Mouse (Mus musculus) gastrocnemius, adult 18-20 months (tissue): Measurements from ENCODE around the gene Slc39a12. TPM values are rescaled to one million over a fixed set of nuclear protein-coding genes. Genes with fewer than 3 reads are reported as not detected.

Source experiments
- total RNA-seq, 2 experiments: library from RNA; stranded (reverse); gene quantifications; 2 replicates each; pipeline ENCODE4 v1.2.3; 2021

Slc39a12 gene
- total RNA-seq, 2 experiments from 2014 or later: 0.07 to 0.37 TPM

Other genes with a start within 250 kb of the Slc39a12 start
- under 1 TPM; 0.21 to 0.31 TPM for gene Tmem236, start 213.8 kb upstream of the Slc39a12 start, total RNA-seq
- gene Mrc1, start 158.9 kb upstream of the Slc39a12 start, total RNA-seq: 1 to 10 TPM; 6.6 to 6.9 TPM
- under 1 TPM; 0.32 to 0.81 TPM for gene Cacnb2, start 214.8 kb downstream of the Slc39a12 start, total RNA-seq